ENCODE assay signal across 8 mouse cellular contexts in genomic region chr7:127912938-127913337, GRCm38 (mm10). TPM values are rescaled to one million over a fixed set of nuclear protein-coding genes. Genes with fewer than 3 reads are reported as not detected.
DNase-seq lines count a peak whose midpoint lies in the region; ATAC-seq and TF ChIP-seq lines count a peak whose summit lies in the region.

No protein-coding gene starts in this region.

- H3K27ac ChIP-seq in heart, embryonic 14.5 days (replicated peaks in 1 of 2; ENCODE audit: control insufficient read depth in 1 of 2, insufficient read depth in 1 of 2, low read depth in 2 of 2, low read length in 2 of 2), result peak overlapping the region in 1 of 2 experiments; percentile 80; a peak in 1 of 4 replicates
- no peak overlapping the region; the same call in 1 of the 2 replicates for H3K27ac ChIP-seq in ES-E14 (ENCODE audit: insufficient read depth, low read depth, low read length, poor library complexity, severe bottlenecking)
- H3K27ac ChIP-seq in hindbrain, embryonic 10.5 days, result peak overlapping the region; percentile 92
- peak overlapping the region; percentile 89 for H3K27ac ChIP-seq in midbrain, embryonic 10.5 days (replicated peaks)

- peaks cover 49% of the 10 kb centered on the region for H3K36me3 ChIP-seq in heart, embryonic 14.5 days (ENCODE audit: control insufficient read depth, insufficient read depth, low read length)
- H3K36me3 ChIP-seq in ES-E14 (ENCODE audit: control insufficient read depth, insufficient read depth, low read length, poor library complexity, severe bottlenecking), result peaks cover 23% of the 10 kb centered on the region
- peaks cover 57% of the 10 kb centered on the region for H3K36me3 ChIP-seq in hindbrain, embryonic 10.5 days
- H3K36me3 ChIP-seq in midbrain, embryonic 10.5 days, result peaks cover 55% of the 10 kb centered on the region

- in situ Hi-C loops in ES-E14 (cut with MboI; ENCODE audit: low sequenced_read_pairs in 2 of 2, unreplicated experiment in 2 of 2), result no loop called here

- no peaks in the 10 kb centered on the region for H3K27me3 ChIP-seq in heart, embryonic 14.5 days (ENCODE audit: control insufficient read depth, insufficient read depth, low read length)
- H3K27me3 ChIP-seq in hindbrain, embryonic 10.5 days (ENCODE audit: insufficient read depth, poor library complexity, severe bottlenecking), result no peaks in the 10 kb centered on the region
- H3K27me3 ChIP-seq in midbrain, embryonic 10.5 days (ENCODE audit: low read depth, poor library complexity, severe bottlenecking), result no peaks in the 10 kb centered on the region

- peak overlapping the region; percentile 66 to 100 for H3K4me3 ChIP-seq in heart, embryonic 14.5 days (ENCODE audit: control insufficient read depth in 1 of 2, insufficient read depth in 1 of 2, low read depth in 1 of 2, low read length in 2 of 2)
- H3K4me3 ChIP-seq in ES-E14 (ENCODE audit: insufficient read depth in 1 of 2, low read depth in 1 of 2, low read length in 2 of 2, poor library complexity in 1 of 2, severe bottlenecking in 1 of 2), result peak overlapping the region; percentile 81 to 98
- H3K4me3 ChIP-seq in hindbrain, embryonic 10.5 days, result peak overlapping the region; percentile 99
- peak overlapping the region; percentile 83 for H3K4me3 ChIP-seq in midbrain, embryonic 10.5 days

- 15% methylated on average over 4 of the region's 4 CpGs for WGBS in heart, embryonic 14.5 days
- 33% methylated on average over 4 of the region's 4 CpGs for WGBS in hindbrain, embryonic 10.5 days
- whole genome bisulfite sequencing in midbrain, embryonic 10.5 days, result 36% methylated on average over 4 of the region's 4 CpGs

- no peak for DNase-seq in heart, adult 9 months (ENCODE audit: low spot score in 2 of 2)
- DNase-seq in ES-E14 (ENCODE audit: low read depth, low spot score), result no peak
- DNase-seq in hindbrain, embryonic 10.5 days (ENCODE audit: low spot score), result no peak
- DNase-seq in midbrain, embryonic 10.5 days (ENCODE audit: low spot score), result no peak
- no peak for DNase-seq in layer of hippocampus, adult 18-20 months (ENCODE audit: low spot score in 2 of 2)
- no peak for DNase-seq in urinary bladder, adult 2 months (ENCODE audit: low spot score)
- DNase-seq in embryo, embryonic 10.5 days (ENCODE audit: low spot score), result no peak

- H3K4me1 ChIP-seq in heart, embryonic 14.5 days (ENCODE audit: control insufficient read depth in 2 of 2, insufficient read depth in 2 of 2, low read length in 2 of 2), result peaks cover 2 to 8% of the 10 kb centered on the region in 2 experiments; a peak in 3 of 4 replicates
- peaks cover 0 to 6% of the 10 kb centered on the region in 2 experiments; a peak in 1 of 4 replicates for H3K4me1 ChIP-seq in ES-E14 (ENCODE audit: control insufficient read depth in 2 of 2, insufficient read depth in 2 of 2, low read length in 2 of 2, poor library complexity in 1 of 2)
- H3K4me1 ChIP-seq in hindbrain, embryonic 10.5 days (replicated peaks), result peaks cover 17% of the 10 kb centered on the region
- peaks cover 14% of the 10 kb centered on the region for H3K4me1 ChIP-seq in midbrain, embryonic 10.5 days

- H3K9me3 ChIP-seq in heart, embryonic 14.5 days (ENCODE audit: control insufficient read depth, low read length), result no peaks in the 10 kb centered on the region
- H3K9me3 ChIP-seq in ES-E14 (ENCODE audit: control insufficient read depth, insufficient read depth, low read depth, low read length), result no peaks in the 10 kb centered on the region
- no peaks in the 10 kb centered on the region for H3K9me3 ChIP-seq in hindbrain, embryonic 10.5 days
- H3K9me3 ChIP-seq in midbrain, embryonic 10.5 days (replicated peaks), result no peaks in the 10 kb centered on the region

- H3K4me2 ChIP-seq in heart, embryonic 14.5 days (ENCODE audit: low read length), result peak overlapping the region; percentile 91

- no peak for ATAC-seq in heart, embryonic 14.5 days (ENCODE audit: insufficient number of reproducible peaks, insufficient read depth, low FRiP score, low read depth)

- H3K9ac ChIP-seq in heart, embryonic 14.5 days (ENCODE audit: low read length), result peak overlapping the region; percentile 89
- H3K9ac ChIP-seq in ES-E14 (ENCODE audit: insufficient read depth, low read depth, low read length, poor library complexity, severe bottlenecking), result peak overlapping the region; percentile 9; the same call in 1 of the 2 replicates

TF ChIP-seq in ES-E14, 5 proteins besides CTCF, POLR2A, EP300 and RAD21:
- TF ChIP-seq MAFK (IDR thresholded peaks at IDR 0.05; ENCODE audit: insufficient read depth, low read depth, low read length), result no peak
- no peak for TF ChIP-seq ZC3H11A (IDR thresholded peaks at IDR 0.05; ENCODE audit: borderline replicate concordance, low read depth, low read length)
- peak; percentile 59; the same call in 1 of the 2 replicates for TF ChIP-seq ZNF384 (IDR thresholded peaks at IDR 0.05; ENCODE audit: low read depth, low read length)
- TF ChIP-seq HCFC1 (IDR thresholded peaks at IDR 0.05; ENCODE audit: borderline replicate concordance, insufficient read depth, low read length), result no peak
- TF ChIP-seq CHD2 (IDR thresholded peaks at IDR 0.05; ENCODE audit: low read depth, low read length), result no peak

RNA-seq across cellular contexts. Expression of gene Kat8, which starts 0.6 kb away (rescaled TPM):
- 28.3 and 28.7 TPM in 2 replicates for polyA plus RNA-seq in heart, embryonic 14.5 days (2014; fragmentation: Nextera tagmentation; extraction: Ambion mirVana)
- 35.1 and 35.6 TPM in 2 replicates for total RNA-seq in ES-E14 (2012; rRNA removed)
- 50.4 TPM in 2 replicates for polyA plus RNA-seq in hindbrain, embryonic 10.5 days (2016; fragmentation: Nextera tagmentation; extraction: Ambion mirVana)
- 51.1 and 52.4 TPM in 2 replicates for polyA plus RNA-seq in midbrain, embryonic 10.5 days (2016; fragmentation: Nextera tagmentation; extraction: Ambion mirVana)
- 10 to 100 TPM; 29.8 to 30.9 TPM for total RNA-seq in layer of hippocampus, adult 18-20 months (2021)
- polyA plus RNA-seq in urinary bladder, adult 2 months (2012; rRNA removed), result 27.2 and 31.9 TPM in 2 replicates

RNA-seq across cellular contexts. Expression of gene Bckdk, which starts 9.1 kb away (rescaled TPM):
- polyA plus RNA-seq in heart, embryonic 14.5 days (2014; fragmentation: Nextera tagmentation; extraction: Ambion mirVana), result 167 and 178 TPM in 2 replicates
- 53.9 and 56.4 TPM in 2 replicates for total RNA-seq in ES-E14 (2012; rRNA removed)
- polyA plus RNA-seq in hindbrain, embryonic 10.5 days (2016; fragmentation: Nextera tagmentation; extraction: Ambion mirVana), result 115 and 123 TPM in 2 replicates
- polyA plus RNA-seq in midbrain, embryonic 10.5 days (2016; fragmentation: Nextera tagmentation; extraction: Ambion mirVana), result 128 and 130 TPM in 2 replicates
- 10 to 100 TPM; 41.4 to 42.4 TPM for total RNA-seq in layer of hippocampus, adult 18-20 months (2021)
- polyA plus RNA-seq in urinary bladder, adult 2 months (2012; rRNA removed), result 71.8 and 76.9 TPM in 2 replicates

RNA-seq across cellular contexts. Expression of gene Prss8, which starts 17.0 kb away (rescaled TPM):
- polyA plus RNA-seq in heart, embryonic 14.5 days (2014; fragmentation: Nextera tagmentation; extraction: Ambion mirVana), result 0.23 and 0.62 TPM in 2 replicates
- total RNA-seq in ES-E14 (2012; rRNA removed), result 11.3 and 16.5 TPM in 2 replicates
- 5.3 and 9.7 TPM in 2 replicates for polyA plus RNA-seq in hindbrain, embryonic 10.5 days (2016; fragmentation: Nextera tagmentation; extraction: Ambion mirVana)
- polyA plus RNA-seq in midbrain, embryonic 10.5 days (2016; fragmentation: Nextera tagmentation; extraction: Ambion mirVana), result 1.6 and 2.1 TPM in 2 replicates
- total RNA-seq in layer of hippocampus, adult 18-20 months (2021), result under 1 TPM; 0.25 to 0.46 TPM
- 54.6 and 66.0 TPM in 2 replicates for polyA plus RNA-seq in urinary bladder, adult 2 months (2012; rRNA removed)

RNA-seq across cellular contexts. Expression of gene Vkorc1, which starts 17.5 kb away (rescaled TPM):
- polyA plus RNA-seq in heart, embryonic 14.5 days (2014; fragmentation: Nextera tagmentation; extraction: Ambion mirVana), result 121 and 142 TPM in 2 replicates
- 88.5 and 115 TPM in 2 replicates for total RNA-seq in ES-E14 (2012; rRNA removed)
- polyA plus RNA-seq in hindbrain, embryonic 10.5 days (2016; fragmentation: Nextera tagmentation; extraction: Ambion mirVana), result 49.7 and 54.7 TPM in 2 replicates
- polyA plus RNA-seq in midbrain, embryonic 10.5 days (2016; fragmentation: Nextera tagmentation; extraction: Ambion mirVana), result 43.4 and 44.6 TPM in 2 replicates
- 10 to 100 TPM; 22.9 to 30.8 TPM for total RNA-seq in layer of hippocampus, adult 18-20 months (2021)
- polyA plus RNA-seq in urinary bladder, adult 2 months (2012; rRNA removed), result 204 and 211 TPM in 2 replicates

RNA-seq across cellular contexts. Expression of gene Gm21974, which starts 17.7 kb away (rescaled TPM):
- polyA plus RNA-seq in heart, embryonic 14.5 days (2014; fragmentation: Nextera tagmentation; extraction: Ambion mirVana), result not detected in 2 replicates
- not detected in 2 replicates for total RNA-seq in ES-E14 (2012; rRNA removed)
- polyA plus RNA-seq in hindbrain, embryonic 10.5 days (2016; fragmentation: Nextera tagmentation; extraction: Ambion mirVana), result not detected in 2 replicates
- not detected in 2 replicates for polyA plus RNA-seq in midbrain, embryonic 10.5 days (2016; fragmentation: Nextera tagmentation; extraction: Ambion mirVana)
- not detected for total RNA-seq in layer of hippocampus, adult 18-20 months (2021)
- polyA plus RNA-seq in urinary bladder, adult 2 months (2012; rRNA removed), result not detected in 2 replicates
